Mouse (Mus musculus): ENCODE data around the gene Tmub1.
"Not testable (repeated sequence)": the region's sequence is repeated elsewhere in the genome, so short reads cannot be mapped to it uniquely, and the experiment has no call there.

Tmub1 gene

GRCm38 (mm10) chr5:24424004-24424781 is 23.5 kb downstream of the Tmub1 start:
- no peak for DNase-seq (ENCODE audit: low spot score in 2 of 2)

GRCm38 (mm10) chr5:24423129-24424003 is 24.3 kb downstream of the Tmub1 start, which contains the start of the genes Cdk5 and Slc4a2:
Cdk5 (minus strand) TSS chr5:24423530.
Slc4a2 (plus strand) TSS chr5:24423837.
- peak; percentile 96 to 99 for DNase-seq (ENCODE audit: low spot score in 2 of 2)

GRCm38 (mm10) chr5:24420381-24420780 is 27.3 kb downstream of the Tmub1 start:
- DNase-seq (ENCODE audit: low spot score in 2 of 2), result no peak

- DNase-seq (ENCODE audit: low spot score in 2 of 2), result no peak
Measured at GRCm38 (mm10) chr5:24417587-24417986, 30.1 kb downstream of the Tmub1 start.

GRCm38 (mm10) chr5:24416222-24416736 is 31.4 kb downstream of the Tmub1 start:
- peak; percentile 38 to 43 for DNase-seq (ENCODE audit: low spot score in 2 of 2)

GRCm38 (mm10) chr5:24413938-24414337 is 33.7 kb downstream of the Tmub1 start:
- DNase-seq (ENCODE audit: low spot score in 2 of 2), result no peak

GRCm38 (mm10) chr5:24413042-24413693 is 34.5 kb downstream of the Tmub1 start, which contains the start of gene Asic3:
Asic3 (plus strand) TSS chr5:24413392.
- DNase-seq (ENCODE audit: low spot score in 2 of 2), result no peak

- DNase-seq (ENCODE audit: low spot score in 2 of 2), result no peak
Measured at GRCm38 (mm10) chr5:24412063-24412462, 35.6 kb downstream of the Tmub1 start.

- no peak for DNase-seq (ENCODE audit: low spot score in 2 of 2)
Measured at GRCm38 (mm10) chr5:24409466-24409865, 38.2 kb downstream of the Tmub1 start.

- no peak for DNase-seq (ENCODE audit: low spot score in 2 of 2)
Measured at GRCm38 (mm10) chr5:24408651-24409050, 39.0 kb downstream of the Tmub1 start.

GRCm38 (mm10) chr5:24405389-24405876 is 42.2 kb downstream of the Tmub1 start:
- no peak for DNase-seq (ENCODE audit: low spot score in 2 of 2)

GRCm38 (mm10) chr5:24404594-24405360 is 42.9 kb downstream of the Tmub1 start:
- no peak for DNase-seq (ENCODE audit: low spot score in 2 of 2)

GRCm38 (mm10) chr5:24401969-24402368 is 45.7 kb downstream of the Tmub1 start:
- no peak for DNase-seq (ENCODE audit: low spot score in 2 of 2)

- DNase-seq (ENCODE audit: low spot score in 2 of 2), result no peak
Measured at GRCm38 (mm10) chr5:24400911-24401605, 46.6 kb downstream of the Tmub1 start.

GRCm38 (mm10) chr5:24400362-24400761 is 47.3 kb downstream of the Tmub1 start:
- DNase-seq (ENCODE audit: low spot score in 2 of 2), result no peak

GRCm38 (mm10) chr5:24399686-24400085 is 48.0 kb downstream of the Tmub1 start:
- DNase-seq (ENCODE audit: low spot score in 2 of 2), result no peak

GRCm38 (mm10) chr5:24396254-24396653 is 51.4 kb downstream of the Tmub1 start:
- DNase-seq (ENCODE audit: low spot score in 2 of 2), result not testable (repeated sequence)
